Mouse (Mus musculus) kidney, adult 2 months (tissue): ENCODE data around the gene Angptl8.

Experiments
- CTCF ChIP-seq: fragments of 200-500 bp; conservative IDR thresholded peaks from 2 replicates; pipeline ENCODE4 v1.5.1; 2011; ENCODE audit warnings: low read depth, mild to moderate bottlenecking, control low read depth, low read length, moderate library complexity, mixed read lengths; ENCODE audit not compliant: insufficient read depth, insufficient read length
- POLR2A ChIP-seq: fragments of 200-500 bp; IDR thresholded peaks from one replicate; pipeline ENCODE4 v1.6.1; 2011; ENCODE audit warnings: low read depth, low read length, control low read depth

DNA sequence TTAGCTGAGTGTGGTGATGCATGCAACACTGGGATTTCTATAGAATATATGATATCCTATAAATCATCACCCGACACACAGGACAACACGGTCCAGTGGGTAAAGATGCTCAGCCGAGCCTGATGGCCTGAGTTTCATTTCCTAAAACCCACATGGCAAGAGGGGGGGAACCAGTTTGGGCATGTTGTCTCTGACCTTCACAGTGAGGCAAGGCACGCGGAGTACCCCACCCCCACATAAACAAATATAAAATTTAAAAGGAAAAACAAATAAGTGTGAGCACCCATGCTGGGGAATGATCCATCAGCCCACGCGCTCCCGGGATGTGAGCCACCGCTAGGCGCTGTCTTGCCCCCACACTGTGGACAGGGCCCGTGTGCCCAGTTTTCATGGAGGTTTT is 28.3 kb upstream of the Angptl8 start:
- TF ChIP-seq POLR2A = no peak
- no peak for TF ChIP-seq CTCF
